Mouse (Mus musculus) left cerebral cortex, adult 18-20 months (tissue): Measurements from ENCODE around the gene Cd2bp2. TPM values are rescaled to one million over a fixed set of nuclear protein-coding genes. Genes with fewer than 3 reads are reported as not detected.
A peak's percentile ranks its signal among the peaks of the same experiment; 100 is the strongest.

Experiments
- DNase-seq, 2 experiments: peaks; one replicate each; pipeline ENCODE4 v3.0.0; 2021 to 2022; ENCODE audit warnings: low spot score in 2 of 2, mixed read lengths in 1 of 2
- long read RNA-seq, 2 experiments: library from polyadenylated mRNA; stranded (forward); transcript quantifications; one replicate each; pipeline ENCODE4 v2.0.0; 2021
- total RNA-seq, 2 experiments: library from RNA; stranded (reverse); gene quantifications; 2 replicates each; pipeline ENCODE4 v1.2.3; 2021

Gene Cd2bp2
- 10 to 100 TPM; 88.0 to 90.2 TPM for total RNA-seq
- long read RNA-seq, experiment 1, transcript Cd2bp2-202 (7 exons, 3,284 nt) = major isoform, 51 of 106 reads
- long read RNA-seq, experiment 1, partial matches to known transcripts = 19 of 106 reads
- long read RNA-seq, experiment 1, other reads (novel, unspliced or antisense) = 34 of 106 reads
- long read RNA-seq, experiment 2, transcript Cd2bp2-202 (7 exons, 3,284 nt) = major isoform, 31 of 64 reads
- long read RNA-seq, experiment 2, partial matches to known transcripts = 16 of 64 reads
- long read RNA-seq, experiment 2, other reads (novel, unspliced or antisense) = 16 of 64 reads

GRCm38 (mm10) chr7:127195544-127196295 lies at the start of gene Cd2bp2:
Gene Cd2bp2, minus strand, starts transcription at chr7:127196050.
- DNase-seq = peak; percentile 95

GRCm38 (mm10) chr7:127244658-127245510 lies 49.0 kb upstream of the Cd2bp2 start:
- peak in 1 of 2 experiments; percentile 34 for DNase-seq

DNA sequence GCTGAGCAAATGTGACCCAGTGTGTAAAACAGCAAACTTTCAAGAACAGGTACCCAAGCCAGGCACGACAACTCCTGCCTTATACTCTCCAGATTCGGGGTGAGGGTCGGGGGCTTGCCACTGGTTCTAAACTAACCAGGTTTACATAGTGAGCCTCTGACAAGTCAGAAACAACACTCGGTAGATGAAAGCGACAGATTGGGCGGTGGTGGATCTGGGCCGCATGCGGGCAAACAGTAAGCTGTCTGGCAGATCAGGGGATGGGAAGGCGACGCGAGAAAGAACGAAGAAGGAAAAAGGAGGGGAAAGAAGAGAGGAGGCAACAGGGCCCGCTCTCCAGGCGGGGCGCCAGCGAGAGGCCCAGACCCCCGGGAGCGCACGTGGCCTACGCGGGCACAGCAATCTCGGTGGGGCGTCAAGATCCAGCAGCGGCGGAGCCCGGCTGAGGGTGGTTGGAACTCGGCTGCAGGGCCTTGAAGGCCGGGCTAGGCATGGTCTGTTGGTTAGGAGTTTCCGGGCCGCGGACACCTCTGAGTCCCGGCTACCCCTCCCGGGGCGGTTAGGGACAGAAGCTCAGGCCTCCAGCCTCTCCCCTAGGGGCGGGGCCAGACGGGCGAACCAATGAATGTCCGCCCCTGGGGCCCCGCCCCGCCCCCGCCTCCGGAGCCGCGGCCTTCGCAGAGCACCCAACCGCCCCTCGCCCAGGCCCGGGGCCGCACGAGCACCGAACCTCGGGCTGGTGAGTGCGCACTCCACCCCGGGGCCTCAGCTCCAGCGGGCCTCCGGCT lies 48.2 kb upstream of the Cd2bp2 start, which contains the start of gene Zfp771:
Zfp771 (plus strand) TSS at position 405 of the 788 bp plus-strand sequence.
- DNase-seq = peak; percentile 91 to 96

GRCm38 (mm10) chr7:127243361-127243867 lies 47.6 kb upstream of the Cd2bp2 start:
- DNase-seq = no peak

DNA sequence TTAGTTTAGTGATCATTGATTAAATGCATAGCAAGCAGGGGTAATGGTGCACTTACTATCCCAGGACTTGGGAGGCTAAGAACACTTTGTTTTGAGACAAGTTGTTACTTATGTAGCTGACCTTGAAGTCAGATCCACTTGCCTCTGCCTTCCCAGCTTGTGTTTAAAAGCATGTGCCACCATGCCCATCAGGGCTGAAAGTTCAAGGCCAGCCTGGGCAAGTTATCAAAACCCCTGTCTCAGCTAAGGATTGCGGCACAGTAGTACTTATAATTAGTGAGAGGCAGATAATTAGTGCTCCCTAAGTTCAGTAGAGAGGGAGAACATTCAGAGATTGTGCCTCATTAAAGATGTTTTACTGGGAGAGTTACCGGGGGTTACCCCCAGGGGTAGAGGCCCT lies 38.9 kb upstream of the Cd2bp2 start:
- no peak for DNase-seq

DNA sequence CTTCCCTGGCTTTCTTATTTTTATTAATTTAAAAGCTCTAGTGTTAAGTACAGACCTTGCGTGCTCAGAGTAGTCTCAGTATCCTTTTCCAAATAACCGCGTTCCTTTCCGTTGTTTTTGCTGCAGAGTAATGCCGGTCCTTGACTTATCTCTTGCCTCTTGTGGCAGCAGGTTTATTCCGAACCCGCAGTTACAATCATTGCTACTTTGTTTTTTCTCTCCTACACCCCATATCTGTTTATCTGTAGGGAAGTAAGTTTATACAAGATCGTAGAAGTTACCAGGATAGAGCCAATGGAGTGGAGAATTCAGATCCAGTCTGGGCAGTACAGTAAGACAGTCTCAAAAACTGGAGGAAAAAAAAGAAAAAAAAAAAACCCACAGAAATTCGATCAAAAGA lies 37.9 kb upstream of the Cd2bp2 start:
- DNase-seq = no peak

DNA sequence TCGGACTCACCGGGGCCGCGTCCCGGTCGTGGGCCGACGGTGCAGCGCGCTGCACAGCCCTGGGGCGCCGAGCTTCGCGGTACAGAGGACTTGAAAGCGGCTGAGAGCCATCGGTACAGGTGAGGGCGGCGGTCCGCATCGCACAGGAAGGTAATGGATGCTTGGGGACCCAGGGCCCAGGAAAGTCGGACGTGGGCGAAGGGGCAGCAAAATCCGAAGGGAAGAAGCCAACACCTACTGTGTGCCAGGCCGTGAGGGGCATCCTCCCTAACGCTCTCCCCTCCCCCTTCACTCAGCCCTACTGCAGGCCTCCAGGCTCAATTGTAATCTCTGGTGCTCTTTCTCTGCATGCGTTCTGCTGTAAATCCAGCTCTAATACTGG lies 37.5 kb upstream of the Cd2bp2 start:
- peak in 1 of 2 experiments; percentile 36 for DNase-seq

DNA sequence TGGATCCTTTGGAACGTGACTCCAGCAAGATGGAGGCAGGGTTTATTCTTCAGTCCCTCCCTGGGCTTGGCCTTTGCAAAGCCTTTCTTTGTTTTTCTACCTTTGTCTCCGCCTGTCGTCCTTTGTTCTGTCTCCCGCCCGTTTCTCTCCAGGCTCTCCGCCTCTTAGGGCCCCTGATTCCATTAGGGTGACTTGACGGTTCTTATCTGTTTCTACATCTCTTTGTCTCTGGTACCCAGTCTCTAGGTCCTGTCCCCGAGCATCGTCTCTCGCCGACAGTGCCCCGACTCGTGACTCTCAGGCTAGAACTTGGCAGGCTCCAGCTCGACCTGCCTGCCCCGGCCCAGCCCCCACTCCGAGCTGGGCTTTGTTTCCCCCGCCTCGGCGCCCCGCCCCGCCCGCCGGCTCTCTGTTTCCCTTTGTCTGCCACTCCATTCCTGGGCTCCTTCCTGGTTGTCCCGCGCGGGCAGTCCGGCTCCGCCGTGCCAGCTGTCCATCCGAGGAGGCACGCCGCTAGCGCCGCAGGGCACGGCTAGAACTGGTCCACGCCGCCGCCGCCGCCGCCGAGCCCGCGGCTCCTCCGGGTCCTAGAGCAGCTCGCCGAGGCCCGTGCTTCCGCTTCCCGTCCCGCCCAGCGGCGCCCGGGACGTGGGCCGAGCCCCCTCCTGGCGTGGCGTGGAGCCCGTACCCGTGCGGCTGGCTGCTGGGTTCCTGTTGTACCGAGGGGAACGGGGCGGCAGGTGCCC lies 36.9 kb upstream of the Cd2bp2 start, which contains the start of the genes Zfp553 and Sept1:
Zfp553 (plus strand) TSS at position 440 of the 746 bp plus-strand sequence.
Sept1 (minus strand) TSS at position 509 of the 746 bp plus-strand sequence.
- peak; percentile 74 to 86 for DNase-seq

- no peak for DNase-seq
Measured at GRCm38 (mm10) chr7:127231826-127232621, 36.2 kb upstream of the Cd2bp2 start.

GRCm38 (mm10) chr7:127231376-127231775 lies 35.5 kb upstream of the Cd2bp2 start:
- DNase-seq = no peak

- DNase-seq = peak; percentile 83 to 90
Measured at GRCm38 (mm10) chr7:127228615-127229303, 32.9 kb upstream of the Cd2bp2 start.

DNA sequence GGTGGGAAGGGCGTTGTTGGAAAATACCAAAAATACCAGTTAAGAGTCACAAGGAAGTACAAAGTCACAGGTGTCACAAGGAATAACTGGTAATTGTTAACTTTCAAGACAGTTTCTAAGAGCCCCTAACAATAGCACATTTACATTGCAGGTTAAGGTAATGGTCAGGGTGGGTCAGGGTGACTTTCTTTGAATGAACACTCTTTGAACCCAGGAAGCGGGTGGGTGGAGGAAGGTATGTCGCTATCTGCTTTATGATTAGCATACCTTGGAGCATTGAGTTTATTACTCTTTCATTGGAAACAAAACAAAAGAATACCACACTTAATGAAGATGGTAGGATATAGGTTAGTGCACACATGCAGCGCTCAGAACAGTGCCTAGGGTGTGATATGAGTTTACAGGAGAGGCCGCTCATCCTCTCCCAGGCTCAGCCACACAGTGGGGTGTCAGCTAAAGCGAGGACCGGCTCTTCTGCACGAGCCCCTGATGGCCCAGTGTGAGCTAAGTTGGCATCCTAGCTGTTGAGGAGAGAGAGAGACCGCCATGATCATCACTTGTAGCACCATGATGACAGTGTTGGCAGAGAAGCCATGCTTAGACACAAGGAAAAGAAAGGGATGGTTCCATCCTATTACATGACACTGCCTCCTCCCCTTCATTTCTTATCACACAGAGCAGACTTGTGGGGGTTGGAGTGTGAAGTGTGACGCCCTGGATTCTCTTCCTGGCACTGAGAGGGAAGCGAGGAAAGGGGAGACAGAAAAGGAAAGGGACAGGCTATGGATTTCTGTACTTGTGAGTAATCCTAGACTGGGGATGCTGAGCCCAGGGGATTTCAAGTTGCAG lies 29.5 kb upstream of the Cd2bp2 start:
- DNase-seq = peak in 1 of 2 experiments; percentile 40

- DNase-seq = no peak
Measured at GRCm38 (mm10) chr7:127224616-127225015, 28.8 kb upstream of the Cd2bp2 start.

- no peak for DNase-seq
Measured at GRCm38 (mm10) chr7:127223515-127224478, 27.9 kb upstream of the Cd2bp2 start.

DNA sequence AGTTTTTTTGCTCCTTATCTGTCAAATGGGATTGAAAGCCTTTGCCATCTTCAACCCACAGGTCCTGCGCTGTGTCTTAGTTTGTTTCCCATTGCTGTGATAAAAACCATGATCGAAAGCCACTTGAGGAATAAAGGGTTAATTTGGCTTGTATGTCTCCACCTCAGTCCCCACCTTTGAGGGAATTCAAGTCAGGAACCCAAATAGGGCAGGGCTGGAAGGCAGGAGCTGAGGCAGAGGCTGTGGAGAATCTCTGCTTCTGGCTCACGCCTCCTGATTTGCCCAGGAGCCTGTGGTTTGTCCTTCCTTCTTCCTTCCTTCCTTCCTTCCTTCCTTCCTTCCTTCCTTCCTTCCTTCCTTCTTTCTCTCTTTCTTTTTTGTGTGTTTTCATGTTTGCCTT lies 27.3 kb upstream of the Cd2bp2 start:
- DNase-seq = no peak

GRCm38 (mm10) chr7:127220440-127220839 lies 24.6 kb upstream of the Cd2bp2 start:
- no peak for DNase-seq
